Mouse (Mus musculus) intestine, embryonic 14.5 days (tissue): ENCODE results near the gene Pcdh9. TPM values are rescaled to one million over a fixed set of nuclear protein-coding genes. Genes with fewer than 3 reads are reported as not detected.

Source experiments
- ATAC-seq: fragments of 200-750 bp; cut with Nextera tagmentation; replicated peaks from 2 replicates; pipeline ENCODE4 v1.8.0; 2017; ENCODE audit warnings: low read depth, moderate number of reproducible peaks, moderate TSS enrichment, moderate library complexity; ENCODE audit not compliant: low FRiP score, low TSS enrichment
- DNase-seq: peaks from one replicate; pipeline ENCODE4 v3.0.0-alpha.2; 2018; ENCODE audit warnings: low spot score
- H3K27ac ChIP-seq: fragments of 300-500 bp; sonication (generic); 2 replicates; pipeline ENCODE4 v1.5.1; 2014; ENCODE audit warnings: low read depth, mild to moderate bottlenecking, control low read depth
- H3K27me3 ChIP-seq: fragments of 300-500 bp; sonication (generic); replicated peaks from 2 replicates; pipeline ENCODE4 v1.6.1; 2014; ENCODE audit warnings: low read length, control low read depth; ENCODE audit not compliant: control insufficient read depth, insufficient read depth
- H3K36me3 ChIP-seq: fragments of 300-500 bp; sonication (generic); 2 replicates; pipeline ENCODE4 v1.6.1; 2014; ENCODE audit warnings: low read length, control low read depth; ENCODE audit not compliant: control insufficient read depth, insufficient read depth
- H3K4me1 ChIP-seq: fragments of 300-500 bp; sonication (generic); replicated peaks from 2 replicates; pipeline ENCODE4 v1.6.1; 2014; ENCODE audit warnings: low read length, control low read depth, mixed read lengths; ENCODE audit not compliant: control insufficient read depth, insufficient read depth
- H3K4me2 ChIP-seq: fragments of 300-500 bp; sonication (generic); 2 replicates; pipeline ENCODE4 v1.6.1; 2014; ENCODE audit warnings: low read length
- H3K4me3 ChIP-seq: fragments of 300-500 bp; sonication (generic); 2 replicates; pipeline ENCODE4 v1.5.1; 2014; ENCODE audit warnings: low read depth, low read length, control low read depth, mixed read lengths
- H3K9ac ChIP-seq: fragments of 300-500 bp; sonication (generic); 2 replicates; pipeline ENCODE4 v1.6.1; 2014; ENCODE audit warnings: mild to moderate bottlenecking, low read length
- H3K9me3 ChIP-seq: fragments of 300-500 bp; sonication (generic); 2 replicates; pipeline ENCODE4 v1.6.1; 2016; ENCODE audit warnings: low read length, control low read depth; ENCODE audit not compliant: control insufficient read depth
- WGBS: fragments of 180-500 bp; shearing (Covaris S2); extraction: QIAGEN DNeasy Blood & Tissue Kit; methylation state at CpG from one replicate; pipeline ENCODE4 v1.1.7; 2014; 5-methylcytosine and 5-hydroxymethylcytosine counted together
- polyA plus RNA-seq: library from polyadenylated mRNA; unstranded; fragments of >200 nt; fragmentation: Nextera tagmentation; extraction: Ambion mirVana; gene quantifications from 2 replicates; pipeline ENCODE4 v1.2.1, GENCODE M21; 2014

The Pcdh9 gene
- polyA plus RNA-seq, 1 experiment from 2014 or later = 23.3 TPM

DNA sequence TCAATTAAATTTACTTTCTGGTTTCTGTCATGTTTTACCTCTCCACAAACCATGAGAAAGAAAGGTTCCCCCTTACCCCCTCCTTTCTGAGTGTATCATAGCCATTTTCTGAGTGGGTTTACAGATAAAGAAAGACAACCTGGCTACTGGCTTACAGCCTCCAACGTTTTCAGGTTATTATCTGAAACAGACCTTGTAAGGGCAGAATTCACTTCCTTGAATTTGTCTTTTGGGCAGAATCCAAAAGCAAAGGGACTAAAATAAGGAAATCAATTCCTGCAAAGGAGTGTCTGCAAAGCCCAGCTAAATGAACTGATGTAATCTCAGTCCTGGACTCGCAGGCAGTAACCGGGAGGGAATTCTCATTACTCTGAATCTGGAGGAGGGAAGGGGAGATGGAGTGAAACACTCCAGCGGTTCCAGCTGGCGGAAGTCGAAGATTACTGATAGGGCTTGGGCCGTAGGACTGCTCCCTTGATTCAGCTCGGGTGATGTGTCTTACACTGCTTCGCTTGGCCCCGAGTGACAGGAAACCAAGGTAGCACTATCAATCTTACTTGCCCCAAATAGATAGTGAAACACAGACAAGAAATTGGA, 156.3 kb downstream of the Pcdh9 start:
- ATAC-seq = no peak
- Histone ChIP-seq H3K9me3 (no peaks in the 10 kb centered on the region), H3K27ac (no peak overlapping the region), H3K4me2 (0 out of 2 replicates have a peak overlapping the region, but pooled peaks have one; percentile 1), H3K36me3 (no peaks in the 10 kb centered on the region), H3K4me3 (no peak overlapping the region), H3K27me3 (no peaks in the 10 kb centered on the region), H3K4me1 (no peaks in the 10 kb centered on the region), H3K9ac (no peak overlapping the region)
- 42% methylated on average over 10 of the region's 10 CpGs for WGBS
- no peak for DNase-seq

- no peak overlapping the region for H3K4me2 ChIP-seq
- ATAC-seq (no peak), DNase-seq (no peak)
- H3K27ac ChIP-seq = no peak overlapping the region
- 36% methylated on average over 1 of the region's 1 CpGs for WGBS
- no peak overlapping the region for H3K9ac ChIP-seq
- H3K9me3 ChIP-seq = no peaks in the 10 kb centered on the region
- H3K4me1 ChIP-seq = no peaks in the 10 kb centered on the region
- H3K4me3 ChIP-seq = no peak overlapping the region
- H3K36me3 ChIP-seq = no peaks in the 10 kb centered on the region
- no peaks in the 10 kb centered on the region for H3K27me3 ChIP-seq
These were observed 164.7 kb downstream of the Pcdh9 start for GRCm38 (mm10) chr14:93725798-93726197.

- Histone ChIP-seq H3K27me3 (no peaks in the 10 kb centered on the region), H3K36me3 (no peaks in the 10 kb centered on the region), H3K27ac (no peak overlapping the region), H3K4me2 (no peak overlapping the region), H3K4me1 (no peaks in the 10 kb centered on the region), H3K4me3 (no peak overlapping the region), H3K9ac (no peak overlapping the region), H3K9me3 (no peaks in the 10 kb centered on the region)
- 68% methylated on average over 1 of the region's 1 CpGs for WGBS
- ATAC-seq (no peak), DNase-seq (no peak)
These were observed 171.3 kb downstream of the Pcdh9 start for GRCm38 (mm10) chr14:93719208-93719607.

GRCm38 (mm10) chr14:93713250-93713935, 177.1 kb downstream of the Pcdh9 start:
- Histone ChIP-seq H3K36me3 (no peaks in the 10 kb centered on the region), H3K4me2 (no peak overlapping the region), H3K27me3 (no peaks in the 10 kb centered on the region), H3K27ac (no peak overlapping the region), H3K4me3 (no peak overlapping the region), H3K4me1 (no peaks in the 10 kb centered on the region), H3K9ac (no peak overlapping the region), H3K9me3 (no peaks in the 10 kb centered on the region)
- ATAC-seq (no peak), DNase-seq (no peak)
- 64% methylated on average over 12 of the region's 12 CpGs for WGBS

DNA sequence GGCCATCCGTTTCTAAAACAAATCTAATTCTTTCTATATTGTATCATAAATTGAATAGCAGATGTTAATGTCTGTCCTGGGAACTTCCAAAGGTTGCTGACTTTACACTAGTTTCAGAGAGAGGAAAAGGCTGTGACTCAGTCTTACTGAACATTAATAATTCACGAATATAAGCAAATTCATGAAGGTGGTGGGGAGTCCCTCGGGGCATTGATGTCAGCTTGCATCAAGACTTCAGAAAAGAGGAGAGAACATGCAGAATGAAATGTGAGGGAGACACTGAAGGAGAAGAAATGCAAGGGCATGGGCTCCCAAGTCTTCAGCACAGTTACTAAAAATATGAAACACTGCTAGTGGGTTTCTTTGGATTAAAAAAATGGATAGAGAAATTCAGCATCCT, 181.8 kb downstream of the Pcdh9 start:
- no peak for ATAC-seq
- no peak overlapping the region for H3K4me2 ChIP-seq
- H3K27me3 ChIP-seq = no peaks in the 10 kb centered on the region
- H3K9me3 ChIP-seq = no peaks in the 10 kb centered on the region
- no peak overlapping the region for H3K27ac ChIP-seq
- H3K36me3 ChIP-seq = no peaks in the 10 kb centered on the region
- H3K9ac ChIP-seq = no peak overlapping the region
- no peak for DNase-seq
- WGBS = 65% methylated on average over 3 of the region's 3 CpGs
- H3K4me1 ChIP-seq = no peaks in the 10 kb centered on the region
- H3K4me3 ChIP-seq = no peak overlapping the region

GRCm38 (mm10) chr14:93701385-93702101, 188.9 kb downstream of the Pcdh9 start:
- Histone ChIP-seq H3K9me3 (no peaks in the 10 kb centered on the region), H3K36me3 (no peaks in the 10 kb centered on the region), H3K4me3 (no peak overlapping the region), H3K27me3 (no peaks in the 10 kb centered on the region), H3K4me1 (no peaks in the 10 kb centered on the region), H3K4me2 (no peak overlapping the region), H3K9ac (no peak overlapping the region), H3K27ac (no peak overlapping the region)
- ATAC-seq (no peak), DNase-seq (no peak)
- 52% methylated on average over 12 of the region's 12 CpGs for WGBS

- Histone ChIP-seq H3K4me3 (no peak overlapping the region), H3K36me3 (no peaks in the 10 kb centered on the region), H3K4me1 (no peaks in the 10 kb centered on the region), H3K9me3 (no peaks in the 10 kb centered on the region), H3K27ac (no peak overlapping the region), H3K27me3 (no peaks in the 10 kb centered on the region), H3K9ac (no peak overlapping the region), H3K4me2 (no peak overlapping the region)
- no peak for ATAC-seq
- 79% methylated on average over 1 of the region's 1 CpGs for WGBS
- DNase-seq = no peak
These were observed 189.6 kb downstream of the Pcdh9 start for GRCm38 (mm10) chr14:93700916-93701315.

DNA sequence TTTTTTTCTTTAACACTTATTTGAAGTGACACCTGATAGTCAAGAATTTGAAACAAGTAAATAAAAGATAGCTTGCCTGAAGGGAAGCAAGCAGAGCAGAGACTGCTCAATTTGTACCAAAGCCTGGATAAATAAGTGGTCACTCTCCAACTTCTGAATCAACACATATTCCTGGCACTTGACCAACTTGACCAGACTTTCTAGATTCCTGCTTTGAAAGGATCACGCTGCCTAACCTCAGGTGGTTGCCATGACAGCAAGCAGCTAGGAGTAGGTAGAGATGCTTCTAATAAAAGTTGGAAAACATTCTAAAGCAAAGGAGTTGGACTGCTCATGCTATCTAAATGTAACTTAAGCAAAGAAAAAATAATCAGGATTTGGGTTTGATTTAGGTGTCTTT, 205.8 kb downstream of the Pcdh9 start:
- Histone ChIP-seq H3K9ac (no peak overlapping the region), H3K27ac (no peak overlapping the region), H3K4me3 (no peak overlapping the region), H3K27me3 (no peaks in the 10 kb centered on the region), H3K4me2 (no peak overlapping the region), H3K4me1 (no peaks in the 10 kb centered on the region), H3K36me3 (no peaks in the 10 kb centered on the region), H3K9me3 (no peaks in the 10 kb centered on the region)
- 54% methylated on average over 1 of the region's 1 CpGs for WGBS
- DNase-seq (no peak), ATAC-seq (no peak)
